Mouse (Mus musculus) heart, embryonic 14.5 days (tissue): ENCODE measurements at regions not wholly inside any gene's neighbourhood (a gene's known extent, or its start where the extent isn't known, plus 50 kb on each side); places are given as distances from the start of the nearest gene placed in this dataset.

ENCODE experiments used
- ATAC-seq: fragments of 200-750 bp; cut with Nextera tagmentation; 2 replicates; pipeline ENCODE4 v1.8.0; 2017; ENCODE audit warnings: low read depth, moderate TSS enrichment; ENCODE audit not compliant: insufficient number of reproducible peaks, insufficient read depth, low FRiP score
- H3K27ac ChIP-seq, 2 experiments: fragments of 200-500 bp in 1 of 2; fragments of 300-500 bp in 1 of 2; sonication (generic) in 1 of 2; replicated peaks in 1 of 2; 2 replicates each; pipeline ENCODE4 v1.5.1; 2012 to 2014; ENCODE audit warnings: low read depth in 2 of 2, low read length in 2 of 2, control low read depth in 1 of 2, mild to moderate bottlenecking in 1 of 2, mixed read lengths in 1 of 2; ENCODE audit not compliant: control insufficient read depth in 1 of 2, insufficient read depth in 1 of 2
- H3K27me3 ChIP-seq: fragments of 300-500 bp; sonication (generic); 2 replicates; pipeline ENCODE4 v1.6.1; 2014; ENCODE audit warnings: mild to moderate bottlenecking, low read length, control low read depth; ENCODE audit not compliant: control insufficient read depth, insufficient read depth
- H3K36me3 ChIP-seq: fragments of 300-500 bp; sonication (generic); 2 replicates; pipeline ENCODE4 v1.6.1; 2014; ENCODE audit warnings: mild to moderate bottlenecking, control low read depth, low read length, mixed read lengths; ENCODE audit not compliant: control insufficient read depth, insufficient read depth
- H3K4me1 ChIP-seq, 2 experiments: fragments of 200-500 bp in 1 of 2; fragments of 300-500 bp in 1 of 2; sonication (generic) in 1 of 2; 2 replicates each; pipeline ENCODE4 v1.6.1; 2012 to 2014; ENCODE audit warnings: low read length in 2 of 2, control low read depth in 1 of 2, mixed read lengths in 1 of 2; ENCODE audit not compliant: control insufficient read depth in 2 of 2, insufficient read depth in 2 of 2
- H3K4me2 ChIP-seq: fragments of 300-500 bp; sonication (generic); 2 replicates; pipeline ENCODE4 v1.6.1; 2014; ENCODE audit warnings: mild to moderate bottlenecking, low read length
- H3K4me3 ChIP-seq, 2 experiments: fragments of 200-500 bp in 1 of 2; fragments of 300-500 bp in 1 of 2; sonication (generic) in 1 of 2; 2 replicates each; pipeline ENCODE4 v1.5.1; 2012 to 2014; ENCODE audit warnings: low read length in 2 of 2, mild to moderate bottlenecking in 2 of 2, control low read depth in 1 of 2, low read depth in 1 of 2, moderate library complexity in 1 of 2; ENCODE audit not compliant: control insufficient read depth in 1 of 2, insufficient read depth in 1 of 2
- H3K9ac ChIP-seq: fragments of 300-500 bp; sonication (generic); 2 replicates; pipeline ENCODE4 v1.6.1; 2014; ENCODE audit warnings: mild to moderate bottlenecking, low read length
- H3K9me3 ChIP-seq: fragments of 300-500 bp; sonication (generic); 2 replicates; pipeline ENCODE4 v1.6.1; 2016; ENCODE audit warnings: low read length, control low read depth; ENCODE audit not compliant: control insufficient read depth
- WGBS: fragments of 180-500 bp; shearing (Covaris S2); extraction: QIAGEN DNeasy Blood & Tissue Kit; methylation state at CpG from one replicate; pipeline ENCODE4 v1.1.7; 2014; 5-methylcytosine and 5-hydroxymethylcytosine counted together

GRCm38 (mm10) chr15:86590033-86590432, 375.8 kb downstream of the Tbc1d22a start:
- ATAC-seq: no peak
- H3K4me3 ChIP-seq: no peak overlapping the region
- no peak overlapping the region for H3K9ac ChIP-seq
- H3K36me3 ChIP-seq: no peaks in the 10 kb centered on the region
- H3K27ac ChIP-seq: no peak overlapping the region
- no peak overlapping the region for H3K4me2 ChIP-seq
- 69% methylated on average over 7 of the region's 7 CpGs for WGBS
- no peaks in the 10 kb centered on the region for H3K4me1 ChIP-seq
- peaks cover 4% of the 10 kb centered on the region; the same call in 1 of the 2 replicates for H3K27me3 ChIP-seq
- H3K9me3 ChIP-seq: no peaks in the 10 kb centered on the region

GRCm38 (mm10) chr15:86590896-86591295, 376.6 kb downstream of the Tbc1d22a start:
- Histone ChIP-seq H3K4me1 (no peaks in the 10 kb centered on the region), H3K27me3 (peaks cover 4% of the 10 kb centered on the region; the same call in 1 of the 2 replicates), H3K27ac (no peak overlapping the region), H3K4me2 (no peak overlapping the region), H3K36me3 (no peaks in the 10 kb centered on the region), H3K9me3 (no peaks in the 10 kb centered on the region), H3K9ac (no peak overlapping the region), H3K4me3 (no peak overlapping the region)
- 66% methylated on average over 5 of the region's 5 CpGs for WGBS
- ATAC-seq: no peak

- Histone ChIP-seq H3K9me3 (no peaks in the 10 kb centered on the region), H3K4me1 (no peaks in the 10 kb centered on the region), H3K9ac (no peak overlapping the region), H3K36me3 (no peaks in the 10 kb centered on the region), H3K27ac (no peak overlapping the region), H3K27me3 (peaks cover 4% of the 10 kb centered on the region; the same call in 1 of the 2 replicates), H3K4me3 (no peak overlapping the region), H3K4me2 (no peak overlapping the region)
- ATAC-seq: no peak
- 66% methylated on average over 6 of the region's 6 CpGs for WGBS
Observed at GRCm38 (mm10) chr15:86593404-86593803, 379.1 kb downstream of the Tbc1d22a start.

- H3K9ac ChIP-seq: no peak overlapping the region
- no peak for ATAC-seq
- no peak overlapping the region for H3K4me3 ChIP-seq
- no peak overlapping the region for H3K27ac ChIP-seq
- no peaks in the 10 kb centered on the region for H3K9me3 ChIP-seq
- H3K36me3 ChIP-seq: no peaks in the 10 kb centered on the region
- H3K4me2 ChIP-seq: no peak overlapping the region
- no peaks in the 10 kb centered on the region; a peak in 1 of 4 replicates for H3K4me1 ChIP-seq
- no peaks in the 10 kb centered on the region for H3K27me3 ChIP-seq
Observed at GRCm38 (mm10) chr15:86606411-86606810, 392.2 kb downstream of the Tbc1d22a start.

- Histone ChIP-seq H3K4me3 (no peak overlapping the region), H3K36me3 (no peaks in the 10 kb centered on the region), H3K9ac (no peak overlapping the region), H3K4me2 (no peak overlapping the region), H3K27ac (no peak overlapping the region), H3K4me1 (no peaks in the 10 kb centered on the region; a peak in 1 of 4 replicates), H3K27me3 (no peaks in the 10 kb centered on the region), H3K9me3 (no peaks in the 10 kb centered on the region)
- ATAC-seq: no peak
- 48% methylated on average over 6 of the region's 6 CpGs for WGBS
Observed at GRCm38 (mm10) chr15:86609692-86610091, 395.4 kb downstream of the Tbc1d22a start.

- WGBS: 68% methylated on average over 5 of the region's 5 CpGs
- no peaks in the 10 kb centered on the region for H3K4me1 ChIP-seq
- H3K9ac ChIP-seq: no peak overlapping the region
- H3K4me2 ChIP-seq: no peak overlapping the region
- no peak overlapping the region for H3K4me3 ChIP-seq
- H3K27me3 ChIP-seq: no peaks in the 10 kb centered on the region
- H3K27ac ChIP-seq: no peak overlapping the region
- ATAC-seq: no peak
- H3K9me3 ChIP-seq: no peaks in the 10 kb centered on the region; the same call in 1 of the 2 replicates
- H3K36me3 ChIP-seq: no peaks in the 10 kb centered on the region
Observed at GRCm38 (mm10) chr15:86631376-86631775, 417.1 kb downstream of the Tbc1d22a start.

- no peaks in the 10 kb centered on the region for H3K36me3 ChIP-seq
- H3K9me3 ChIP-seq: no peaks in the 10 kb centered on the region
- no peak for ATAC-seq
- H3K4me2 ChIP-seq: no peak overlapping the region
- H3K4me1 ChIP-seq: no peaks in the 10 kb centered on the region; a peak in 1 of 4 replicates
- WGBS: 73% methylated on average over 9 of the region's 9 CpGs
- H3K4me3 ChIP-seq: no peak overlapping the region
- H3K27me3 ChIP-seq: no peaks in the 10 kb centered on the region
- H3K9ac ChIP-seq: no peak overlapping the region
- H3K27ac ChIP-seq: no peak overlapping the region
Observed at GRCm38 (mm10) chr15:86645244-86645643, 431.0 kb downstream of the Tbc1d22a start.

- no peak overlapping the region for H3K9ac ChIP-seq
- H3K9me3 ChIP-seq: 0 out of 2 replicates have a peak, but pooled peaks cover 4% of the 10 kb centered on the region
- no peak for ATAC-seq
- no peak overlapping the region for H3K27ac ChIP-seq
- no peaks in the 10 kb centered on the region for H3K36me3 ChIP-seq
- 60% methylated on average over 3 of the region's 3 CpGs for whole genome bisulfite sequencing
- H3K4me2 ChIP-seq: no peak overlapping the region
- no peak overlapping the region for H3K4me3 ChIP-seq
- no peaks in the 10 kb centered on the region for H3K27me3 ChIP-seq
- H3K4me1 ChIP-seq: no peaks in the 10 kb centered on the region; a peak in 1 of 4 replicates
Observed at GRCm38 (mm10) chr15:86648131-86648530, 433.9 kb downstream of the Tbc1d22a start.
